Mouse (Mus musculus) cerebellum, adult 18-20 months (tissue): ENCODE results near the gene Bcar3.

ENCODE experiments used
- DNase-seq, 2 experiments: peaks; one replicate each; pipeline ENCODE4 v3.0.0; 2021

Bcar3 gene

DNA sequence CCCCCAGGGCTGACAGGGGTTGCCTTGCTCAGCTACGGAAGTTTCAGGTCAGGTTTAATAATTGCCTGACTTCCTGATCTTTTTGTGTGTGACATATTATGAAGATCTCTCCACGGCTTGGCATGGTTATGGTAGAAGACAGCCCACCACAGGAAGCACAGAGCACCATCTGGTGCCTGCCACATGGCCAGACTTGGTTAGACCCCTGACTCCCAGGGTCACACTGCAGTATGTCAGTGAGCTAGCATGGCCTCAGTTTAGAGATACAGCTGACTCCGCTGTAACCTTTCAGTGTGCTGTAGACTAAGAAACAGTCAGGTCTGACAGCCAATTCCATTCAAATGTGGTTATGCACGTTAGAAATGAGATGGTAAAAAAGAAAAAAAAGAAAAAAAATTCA, 223.8 kb downstream of the Bcar3 start:
- no peak for DNase-seq

DNA sequence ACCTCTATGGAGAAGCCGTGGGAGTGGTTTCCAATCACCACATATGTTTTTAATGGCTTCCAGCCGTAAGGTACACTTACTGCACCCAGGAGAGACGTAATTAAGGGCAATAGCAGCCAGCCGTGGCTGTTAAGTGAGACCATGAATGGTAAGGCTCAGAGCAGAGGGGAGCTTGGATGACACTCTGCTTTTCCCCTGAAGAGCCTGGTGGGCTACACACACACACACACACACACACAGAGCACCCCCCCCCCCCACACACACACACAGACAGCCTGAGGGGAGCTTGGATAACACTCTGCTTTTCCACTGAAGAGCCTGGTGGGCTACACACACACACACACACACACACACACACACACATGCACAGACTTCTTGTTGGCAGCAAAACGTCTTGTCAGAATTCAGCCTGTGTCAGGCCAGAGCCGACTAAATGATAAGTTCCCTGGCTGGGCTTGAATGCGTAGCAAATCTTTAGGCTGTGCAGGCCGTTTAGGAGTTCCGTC, 224.3 kb downstream of the Bcar3 start:
- no peak for DNase-seq

DNA sequence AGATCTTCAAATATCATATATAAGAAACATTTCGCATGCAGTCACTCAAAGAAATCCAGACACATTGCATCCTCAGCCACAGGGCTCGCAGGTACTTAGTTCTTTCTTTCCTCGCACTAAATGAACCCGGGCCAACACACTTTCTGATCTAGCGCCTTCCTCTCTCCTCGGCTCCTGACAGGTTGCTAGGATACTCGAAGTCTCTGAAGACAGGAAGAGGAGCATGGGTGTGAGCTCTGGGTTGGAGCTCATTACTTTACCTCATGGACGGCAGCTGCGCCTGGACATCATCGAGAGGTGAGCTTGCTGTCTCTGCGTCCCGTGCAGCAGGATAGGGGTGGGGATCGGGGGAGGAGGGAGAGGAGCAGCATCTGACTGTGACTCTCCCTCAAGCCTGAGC, 225.1 kb downstream of the Bcar3 start:
- DNase-seq, result no peak

DNA sequence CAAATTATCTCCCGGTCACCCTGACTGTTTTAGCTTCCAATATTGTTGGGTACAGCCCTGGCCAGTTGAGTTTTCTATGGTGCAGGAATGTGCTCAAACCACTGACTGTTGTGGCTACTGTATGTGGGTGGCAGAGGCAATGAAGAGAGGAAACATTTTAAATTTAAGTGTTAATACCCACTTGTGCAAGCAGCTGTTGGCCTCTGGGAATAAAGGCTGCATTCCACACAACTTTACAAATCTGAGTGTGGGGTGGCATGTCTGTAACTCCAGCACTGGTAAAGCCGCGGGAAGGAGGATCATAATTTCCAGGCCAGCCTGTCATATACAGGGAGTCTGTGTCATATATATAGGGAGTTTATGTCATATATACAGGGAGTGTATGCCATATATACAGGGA, 226.4 kb downstream of the Bcar3 start:
- no peak for DNase-seq

DNA sequence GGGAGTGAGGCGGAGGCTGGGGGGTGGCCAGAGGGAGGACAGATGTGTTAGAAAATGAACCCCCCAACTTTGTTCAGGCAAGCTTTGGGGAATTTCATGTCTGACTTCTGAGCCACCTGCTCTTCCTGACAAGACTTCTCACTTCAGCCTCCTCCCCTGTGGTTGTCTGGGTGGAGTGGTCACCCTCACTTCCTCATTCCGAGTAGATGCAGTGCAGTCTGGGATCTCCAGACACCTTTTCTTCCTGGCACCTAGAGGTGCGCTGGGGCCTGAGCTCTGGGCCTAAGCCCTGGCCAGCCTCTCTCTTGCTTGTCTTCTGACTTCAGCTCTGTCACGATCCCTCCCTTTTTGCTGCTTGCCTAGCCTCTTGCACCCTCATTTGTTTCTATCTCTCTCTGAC, 226.9 kb downstream of the Bcar3 start:
- DNase-seq, result no peak

DNA sequence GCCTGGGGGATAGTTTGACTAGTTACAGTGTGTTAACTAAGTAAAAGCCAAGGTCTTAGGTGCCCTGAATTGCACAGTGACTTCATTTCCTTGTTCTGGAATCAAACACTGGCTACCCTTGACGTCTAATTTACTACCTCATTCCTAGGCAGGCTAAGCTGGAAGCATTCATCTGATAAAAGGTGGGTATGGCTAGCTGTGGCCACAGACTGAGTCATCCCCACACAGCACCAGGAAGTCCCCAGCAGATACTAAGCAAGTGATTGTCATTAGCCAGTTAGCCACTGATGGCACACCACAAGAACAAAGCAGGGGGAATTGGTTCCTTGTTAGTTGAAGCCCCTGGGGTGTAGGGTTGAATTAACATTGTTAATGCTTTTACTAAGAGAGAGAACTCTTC, 227.4 kb downstream of the Bcar3 start:
- DNase-seq, result no peak

DNA sequence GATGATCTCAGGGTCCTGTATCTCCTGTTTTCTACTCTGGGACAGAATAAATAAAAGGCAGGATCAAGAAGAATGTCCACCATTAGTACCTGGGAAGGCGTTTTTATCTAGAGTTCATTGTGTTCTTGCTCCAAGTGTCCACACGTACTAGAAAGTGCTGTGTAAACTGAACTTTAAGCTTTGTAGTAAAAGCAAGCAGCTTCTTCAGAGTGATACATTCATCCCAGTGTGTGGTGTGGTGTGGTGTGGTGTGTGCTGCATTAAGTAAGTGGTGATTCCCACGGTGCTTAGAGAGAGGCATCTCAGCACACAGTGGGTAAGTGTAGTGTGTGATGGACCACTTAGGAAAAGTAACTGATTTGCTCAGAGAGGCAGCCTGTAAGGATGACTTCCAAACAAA, 234.5 kb downstream of the Bcar3 start:
- DNase-seq, result no peak

DNA sequence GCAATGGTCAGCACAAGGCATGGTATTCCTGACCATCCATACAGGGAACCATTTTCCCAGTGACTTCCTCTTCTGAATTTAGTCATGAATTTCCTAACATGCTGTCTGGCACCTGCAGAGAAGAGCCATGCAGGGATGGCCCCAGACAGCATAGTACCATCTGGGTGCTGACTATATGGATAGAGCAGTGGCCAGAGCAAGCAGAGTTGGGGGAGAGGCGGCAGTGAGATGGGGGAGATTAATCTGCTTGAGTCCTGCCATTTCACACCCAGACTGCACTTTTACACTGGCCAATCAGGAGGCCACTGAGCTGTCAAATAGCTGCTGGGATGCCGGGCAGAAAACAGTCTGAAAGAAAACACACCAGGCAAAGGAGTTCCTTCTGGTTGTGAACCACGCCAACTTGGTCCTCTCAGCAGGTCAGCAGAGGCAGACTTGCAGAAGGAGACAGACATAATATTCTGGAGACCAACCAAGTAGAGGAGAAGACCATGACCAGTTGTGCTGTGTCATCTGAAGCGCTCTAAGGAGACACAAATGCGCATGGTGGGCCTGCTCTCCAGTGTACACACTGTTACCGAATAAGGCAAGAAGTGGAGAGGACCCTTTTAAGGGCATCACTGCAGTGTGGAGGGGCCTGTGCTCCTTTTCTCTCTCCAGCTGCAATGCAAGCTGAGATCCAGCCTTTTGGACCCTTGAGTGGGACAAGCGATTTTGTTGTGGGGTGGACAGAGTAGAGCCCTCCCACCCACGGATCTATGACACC, 242.2 kb downstream of the Bcar3 start:
- no peak for DNase-seq

DNA sequence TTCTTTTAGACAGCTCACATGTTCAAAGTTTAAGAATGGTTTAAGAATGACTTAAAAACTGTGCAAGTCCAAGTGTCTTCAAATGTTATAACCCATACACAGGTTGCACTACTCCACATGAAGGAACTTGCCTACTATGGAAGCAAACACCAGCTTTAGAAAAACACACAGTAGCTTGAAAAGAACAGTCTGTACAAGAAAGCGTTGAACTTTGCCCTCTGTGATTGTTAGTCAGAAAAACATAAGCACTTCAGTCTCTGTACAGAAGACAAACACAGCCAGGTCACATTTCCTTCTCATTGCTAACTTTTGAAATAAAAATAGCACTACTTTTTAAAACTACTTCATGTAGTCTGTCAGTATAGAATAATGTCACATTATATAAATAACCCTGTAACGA, 244.9 kb downstream of the Bcar3 start:
- no peak for DNase-seq

DNA sequence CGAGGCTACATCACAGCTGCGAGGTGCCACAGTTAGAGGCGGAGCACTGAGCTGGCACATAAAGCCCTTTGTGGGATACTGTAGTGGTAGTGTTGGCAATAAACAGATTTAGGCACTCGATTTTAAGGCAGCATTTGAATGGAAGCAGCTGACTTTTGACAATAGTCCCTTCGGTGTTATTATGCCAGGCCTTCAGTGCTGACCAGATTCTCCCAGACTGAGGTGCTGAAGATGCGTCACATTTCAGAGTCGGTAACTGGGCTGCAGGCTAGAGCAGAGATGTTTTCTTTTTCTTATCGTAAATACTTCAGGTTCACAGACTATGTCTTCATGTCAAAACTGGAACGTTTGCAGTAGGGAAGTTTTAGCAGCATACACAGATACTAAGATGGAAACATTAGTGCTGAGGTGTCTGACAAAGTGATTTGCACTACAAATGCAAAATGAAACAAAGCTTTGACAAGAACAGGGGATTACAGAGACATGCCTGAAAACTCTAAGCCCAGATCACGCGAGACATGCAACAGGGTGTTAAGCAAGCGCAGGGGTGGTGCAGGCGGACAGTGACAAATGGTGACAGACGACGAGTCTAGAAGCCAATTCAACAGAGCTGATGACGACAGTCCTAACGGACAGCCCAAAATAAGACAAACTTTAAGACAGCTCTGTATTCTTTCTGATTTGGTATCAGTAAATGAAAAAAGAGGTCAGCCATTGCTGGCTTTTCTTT, 246.2 kb downstream of the Bcar3 start:
- DNase-seq, result no peak

DNA sequence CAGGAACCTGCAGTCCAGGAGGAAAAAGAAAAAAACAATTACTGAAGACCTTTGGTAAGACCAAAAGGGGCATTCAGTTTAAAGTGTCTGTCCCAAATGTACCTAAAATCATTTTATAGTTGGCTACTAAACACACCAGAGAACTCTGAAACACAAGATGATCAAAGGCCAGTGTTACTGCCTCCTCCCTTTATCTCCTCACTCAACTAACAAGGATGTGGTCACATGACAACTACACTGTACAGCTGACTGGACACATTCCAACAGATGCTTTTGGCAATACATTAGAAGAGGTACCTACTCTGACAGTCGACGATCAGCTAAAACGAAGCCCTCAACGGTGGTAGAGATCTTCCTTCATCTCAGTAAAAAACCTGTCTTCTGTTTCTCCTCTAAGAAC, 247.0 kb downstream of the Bcar3 start:
- DNase-seq, result no peak

DNA sequence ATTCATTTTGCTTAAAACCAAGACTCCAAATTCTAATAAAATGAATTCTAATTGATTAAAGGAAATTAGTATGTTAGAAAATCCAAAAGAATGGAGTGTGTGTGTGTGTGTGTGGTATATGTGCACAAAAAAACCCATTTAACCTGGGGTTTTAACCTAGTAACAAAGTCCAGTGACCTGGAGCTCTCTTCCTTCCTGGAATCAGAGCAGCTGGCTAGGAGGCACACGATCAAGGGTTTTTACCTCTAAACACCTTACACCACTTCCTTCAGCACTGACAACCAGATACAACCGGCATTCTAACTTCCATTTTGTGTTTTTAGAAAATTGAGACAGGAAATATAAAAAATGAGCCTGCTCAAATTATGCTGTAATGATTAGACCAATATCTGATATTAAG, 251.4 kb downstream of the Bcar3 start:
- no peak for DNase-seq

DNA sequence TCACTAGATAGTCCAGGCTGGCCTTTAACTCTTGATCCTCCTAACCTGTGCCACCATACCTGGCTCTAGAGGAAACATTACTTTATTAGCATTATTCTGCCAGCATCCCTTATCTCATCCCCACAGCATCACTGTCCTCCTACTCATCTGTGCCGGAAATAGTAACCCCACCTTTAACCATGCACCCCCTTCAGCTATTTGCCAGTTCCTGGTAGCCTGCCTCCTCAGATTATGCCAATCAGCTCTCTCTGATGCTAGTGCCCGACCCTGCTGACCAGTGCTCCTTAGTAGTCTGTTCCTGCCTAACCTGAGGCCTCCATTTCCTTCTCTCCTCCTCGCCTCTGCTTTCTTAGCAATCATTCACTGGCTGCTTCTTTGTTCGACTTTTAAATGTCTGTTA, 253.5 kb downstream of the Bcar3 start:
- no peak for DNase-seq

DNA sequence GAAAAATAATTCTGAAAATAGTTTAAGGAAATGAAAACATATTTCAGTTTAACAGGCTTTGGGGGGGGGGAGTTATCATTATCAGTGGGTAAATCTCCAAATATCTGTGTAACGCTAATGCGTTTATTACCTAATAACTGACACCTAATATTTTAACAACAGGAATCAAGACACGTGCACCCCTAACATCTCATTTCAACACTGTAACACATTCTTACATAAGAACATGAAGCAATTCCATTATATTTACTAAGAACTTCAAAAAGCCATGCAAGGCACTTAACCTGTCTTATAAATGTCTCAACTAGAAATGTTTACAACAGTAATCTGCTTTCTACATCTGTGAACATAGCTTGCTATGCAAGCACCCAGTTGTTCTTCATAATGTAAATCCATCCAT, 257.2 kb downstream of the Bcar3 start:
- no peak for DNase-seq

DNA sequence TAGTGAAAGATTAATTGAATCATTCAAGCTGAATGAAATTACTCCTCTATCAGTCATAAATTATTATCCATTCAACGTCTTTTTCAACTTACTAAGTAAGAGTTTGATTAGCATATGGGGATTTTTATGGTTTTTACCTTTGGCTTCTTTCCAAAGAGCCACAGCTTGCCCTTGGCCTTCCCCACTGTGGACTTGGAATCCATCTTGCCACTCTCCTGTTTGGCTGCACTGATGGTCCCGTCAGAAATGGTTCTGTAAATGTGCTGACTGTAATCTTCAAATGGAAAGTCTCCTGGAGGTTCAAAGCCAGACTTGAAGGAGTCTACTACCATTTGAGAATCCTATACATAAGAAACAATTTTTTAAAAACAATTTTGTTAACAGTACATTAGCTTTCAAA, 263.8 kb downstream of the Bcar3 start:
- no peak for DNase-seq

DNA sequence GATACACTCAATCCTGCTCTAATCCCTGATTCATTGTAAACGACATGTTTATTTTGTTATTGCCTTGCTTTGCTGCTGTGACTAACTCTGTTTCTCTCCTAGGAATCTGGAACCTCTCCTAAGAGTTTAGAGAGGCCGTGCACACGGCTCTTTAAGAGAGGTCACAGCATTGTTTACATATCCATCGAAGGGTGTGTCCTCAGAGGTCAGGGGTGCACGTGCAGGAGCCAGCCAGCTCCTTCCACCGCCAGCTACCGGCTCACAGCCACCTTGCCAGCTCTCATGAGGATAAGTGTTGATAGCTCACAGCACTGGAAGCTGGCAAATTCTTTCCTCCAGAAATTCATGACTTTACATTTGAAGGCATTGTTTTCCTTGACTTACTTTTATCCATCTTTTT, 271.3 kb downstream of the Bcar3 start:
- DNase-seq, result no peak

DNA sequence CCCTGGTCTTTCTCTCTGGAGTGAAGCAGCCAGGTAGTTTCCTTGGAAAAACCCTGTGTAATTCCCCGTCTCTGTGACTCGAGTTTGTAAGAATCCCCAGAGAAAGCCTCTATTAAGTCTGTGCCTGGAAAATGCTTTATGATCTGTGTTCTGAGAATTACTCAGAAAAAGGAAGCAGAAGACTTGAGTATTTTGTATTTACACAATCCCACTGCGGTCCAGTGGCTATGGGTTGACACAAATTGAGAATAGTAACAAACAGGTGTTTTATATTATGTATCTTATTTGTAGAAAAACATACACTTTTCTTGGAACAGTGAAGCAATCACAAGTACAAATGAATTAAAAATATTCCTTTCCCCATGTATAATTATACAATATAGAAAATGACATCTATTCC, 272.2 kb downstream of the Bcar3 start:
- no peak for DNase-seq

DNA sequence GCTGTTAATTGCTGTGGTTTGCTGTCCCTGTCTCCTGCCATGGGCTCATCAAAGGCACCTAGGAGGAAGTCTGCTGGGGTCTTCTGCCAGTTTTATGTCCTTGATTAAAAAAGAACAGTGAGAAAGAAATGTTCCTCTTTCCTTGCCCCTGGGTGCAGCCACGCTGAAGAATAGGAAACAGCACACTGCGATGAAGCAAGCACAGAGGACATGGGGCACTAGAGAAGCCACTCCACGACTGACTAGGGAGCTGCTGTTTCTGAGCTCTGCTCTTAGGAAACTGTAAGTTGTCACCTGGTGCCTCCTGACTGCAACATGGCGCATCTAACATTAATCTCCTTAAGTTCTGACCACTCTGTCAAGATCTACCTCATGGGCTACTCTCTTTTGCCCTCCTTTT, 272.6 kb downstream of the Bcar3 start:
- no peak for DNase-seq

DNA sequence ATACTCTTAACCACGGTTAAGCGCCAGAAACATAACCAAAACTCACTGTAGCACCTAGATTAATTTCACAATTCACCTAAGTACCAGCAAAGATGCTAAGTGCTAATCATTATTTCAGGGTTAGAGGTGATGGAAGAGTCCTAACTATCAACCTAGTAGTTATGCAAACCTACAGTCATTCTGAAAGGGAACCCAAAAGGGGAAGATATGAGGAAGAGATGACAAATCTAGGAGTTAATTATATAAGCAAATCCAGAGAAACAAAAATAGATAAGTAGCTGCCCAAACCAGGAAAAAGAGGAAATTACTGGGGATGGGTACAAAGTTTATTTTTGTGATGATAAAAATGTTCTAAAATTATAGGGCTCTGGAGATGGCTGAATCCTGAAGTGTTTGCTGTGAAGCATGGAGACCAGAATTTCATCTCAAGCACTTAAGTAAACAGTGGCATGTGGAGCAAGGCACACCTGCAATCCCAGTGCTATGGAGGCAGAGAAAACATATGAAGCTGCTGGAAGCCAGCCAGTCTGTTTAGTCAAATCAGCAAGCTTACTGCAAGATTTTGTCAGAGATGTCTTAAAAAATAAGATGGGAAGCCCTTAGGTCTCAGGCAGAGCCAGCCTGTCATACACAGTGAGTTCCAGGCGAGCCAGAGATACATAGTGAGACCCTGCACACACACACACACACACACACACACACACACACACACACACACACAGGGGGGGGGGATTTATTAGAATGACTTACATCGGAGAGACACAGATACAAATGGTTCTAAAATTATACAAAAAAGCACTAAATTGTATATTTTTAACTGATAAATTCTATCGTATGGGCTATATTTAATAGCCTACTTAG, 279.7 kb downstream of the Bcar3 start:
- DNase-seq, result no peak

DNA sequence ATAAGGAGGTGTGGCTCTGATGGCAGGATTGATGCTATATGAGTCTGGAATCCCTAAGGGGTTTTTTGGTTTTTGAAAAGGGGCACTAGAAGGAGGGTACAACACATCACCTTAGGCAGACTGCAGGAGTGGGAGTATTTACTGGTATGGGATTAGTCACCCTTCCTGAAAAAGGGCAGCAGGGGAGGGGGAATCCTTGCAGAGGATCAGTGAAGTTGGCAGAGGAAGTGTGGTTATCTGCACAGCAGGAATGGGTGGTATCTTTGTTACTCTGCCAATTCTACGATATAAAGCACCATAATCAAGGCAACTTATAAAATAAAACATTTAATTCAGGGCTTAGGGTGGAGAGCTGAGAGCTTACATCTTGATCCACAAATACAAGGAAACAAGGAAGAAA, 281.0 kb downstream of the Bcar3 start:
- DNase-seq, result no peak

DNA sequence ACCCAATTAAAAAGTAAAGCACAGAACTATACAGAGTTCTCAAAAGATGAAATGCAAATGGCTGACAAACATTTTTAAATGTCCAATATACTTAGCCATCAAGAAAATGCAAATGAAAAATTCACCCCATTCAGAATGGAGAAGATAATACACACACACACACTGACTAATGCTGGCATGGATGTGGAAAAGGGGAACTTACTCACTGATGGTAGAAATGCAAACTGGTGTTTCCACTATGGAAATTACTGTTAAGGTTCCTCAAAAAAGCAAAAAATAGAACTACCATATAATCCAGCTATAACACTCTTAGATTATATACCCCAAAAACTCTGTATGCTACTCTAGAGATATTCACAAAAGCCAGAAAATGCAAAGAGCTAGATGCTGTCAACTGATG, 283.4 kb downstream of the Bcar3 start:
- no peak for DNase-seq
